Mouse (Mus musculus) megakaryocyte-erythroid progenitor cell, adult 5-6 weeks (primary cell): ENCODE results near the gene Crygn. TPM values are rescaled to one million over a fixed set of nuclear protein-coding genes. Genes with fewer than 3 reads are reported as not detected.
"Not testable (repeated sequence)": the region's sequence is repeated elsewhere in the genome, so short reads cannot be mapped to it uniquely, and the experiment has no call there.

Experiments used
- ATAC-seq: replicated peaks from 2 replicates; pipeline ENCODE4 v1.8.0; 2016; ENCODE audit warnings: mild to moderate bottlenecking, inconsistent platforms; ENCODE audit not compliant: severe bottlenecking, poor library complexity, low FRiP score, low TSS enrichment
- total RNA-seq, 2 experiments: library from RNA; stranded (forward) in 1 of 2; stranded (reverse) in 1 of 2; fragments of 200-1000, 215-1000 nt in 1 of 2; fragments of >200 nt in 1 of 2; fragmentation: Nextera tagmentation in 1 of 2; gene quantifications; 2 replicates each; pipeline ENCODE4 v1.2.3; 2014 to 2017

Gene Crygn
- not detected in 2 replicates for total RNA-seq (2014; fragmentation: Nextera tagmentation)
- total RNA-seq (2017): not detected in 2 replicates

- ATAC-seq: no peak
Measured at GRCm38 (mm10) chr5:24757816-24758215, at the start of gene Crygn. Gene Crygn (minus strand): TSS chr5:24758008.

GRCm38 (mm10) chr5:24805222-24805621, 47.4 kb upstream of the Crygn start:
- ATAC-seq: no peak

GRCm38 (mm10) chr5:24804661-24805060, 46.9 kb upstream of the Crygn start:
- no peak for ATAC-seq

- peak; percentile 35 for ATAC-seq
Measured at GRCm38 (mm10) chr5:24801841-24802624, 44.2 kb upstream of the Crygn start.

GRCm38 (mm10) chr5:24800416-24800815, 42.6 kb upstream of the Crygn start:
- peak; percentile 67 for ATAC-seq

GRCm38 (mm10) chr5:24798639-24799038, 40.8 kb upstream of the Crygn start:
- ATAC-seq: no peak

GRCm38 (mm10) chr5:24797858-24798257, 40.0 kb upstream of the Crygn start:
- no peak for ATAC-seq

GRCm38 (mm10) chr5:24792961-24793360, 35.2 kb upstream of the Crygn start:
- ATAC-seq: no peak

- ATAC-seq: no peak
Measured at GRCm38 (mm10) chr5:24782957-24783356, 25.1 kb upstream of the Crygn start.

GRCm38 (mm10) chr5:24781048-24781447, 23.2 kb upstream of the Crygn start:
- no peak for ATAC-seq

GRCm38 (mm10) chr5:24779881-24780512, 22.2 kb upstream of the Crygn start:
- ATAC-seq: peak; percentile 47

GRCm38 (mm10) chr5:24779321-24779720, 21.5 kb upstream of the Crygn start:
- ATAC-seq: no peak

GRCm38 (mm10) chr5:24778843-24779140, 21.0 kb upstream of the Crygn start:
- no peak for ATAC-seq

GRCm38 (mm10) chr5:24778082-24778842, 20.5 kb upstream of the Crygn start:
- no peak for ATAC-seq

GRCm38 (mm10) chr5:24776681-24777080, 18.9 kb upstream of the Crygn start:
- ATAC-seq: 0 out of 2 replicates have a peak, but pooled peaks have one; percentile 44

GRCm38 (mm10) chr5:24774549-24774948, 16.7 kb upstream of the Crygn start:
- not testable (repeated sequence) for ATAC-seq

GRCm38 (mm10) chr5:24756931-24757330, 877 bp downstream of the Crygn start:
- ATAC-seq: no peak

- ATAC-seq: no peak
Measured at GRCm38 (mm10) chr5:24752175-24752498, 5.7 kb downstream of the Crygn start.

- peak; percentile 50 for ATAC-seq
Measured at GRCm38 (mm10) chr5:24751305-24752174, 6.3 kb downstream of the Crygn start.
